Mouse (Mus musculus) left cerebral cortex, adult 9 months (tissue): Measurements from ENCODE around the gene Rasip1.

Experiments used
- DNase-seq, 2 experiments: peaks; one replicate each; pipeline ENCODE4 v3.0.0; 2022; ENCODE audit warnings: low spot score in 2 of 2

Gene Rasip1

GRCm38 (mm10) chr7:45683396-45684050 is 56.2 kb downstream of the Rasip1 start, which contains the start of gene Ntn5:
Gene Ntn5 (plus strand): TSS chr7:45684022.
- no peak for DNase-seq

- no peak for DNase-seq
Measured at GRCm38 (mm10) chr7:45685811-45686210, 58.5 kb downstream of the Rasip1 start.

GRCm38 (mm10) chr7:45686841-45687240 is 59.6 kb downstream of the Rasip1 start:
- no peak for DNase-seq
